Mouse (Mus musculus): ENCODE measurements at regions not wholly inside any gene's neighbourhood (a gene's known extent, or its start where the extent isn't known, plus 50 kb on each side); places are given as distances from the start of the nearest gene placed in this dataset.
A peak's percentile ranks its signal among the peaks of the same experiment; 100 is the strongest.
"Not testable (repeated sequence)": the region's sequence is repeated elsewhere in the genome, so short reads cannot be mapped to it uniquely, and the experiment has no call there.

DNA sequence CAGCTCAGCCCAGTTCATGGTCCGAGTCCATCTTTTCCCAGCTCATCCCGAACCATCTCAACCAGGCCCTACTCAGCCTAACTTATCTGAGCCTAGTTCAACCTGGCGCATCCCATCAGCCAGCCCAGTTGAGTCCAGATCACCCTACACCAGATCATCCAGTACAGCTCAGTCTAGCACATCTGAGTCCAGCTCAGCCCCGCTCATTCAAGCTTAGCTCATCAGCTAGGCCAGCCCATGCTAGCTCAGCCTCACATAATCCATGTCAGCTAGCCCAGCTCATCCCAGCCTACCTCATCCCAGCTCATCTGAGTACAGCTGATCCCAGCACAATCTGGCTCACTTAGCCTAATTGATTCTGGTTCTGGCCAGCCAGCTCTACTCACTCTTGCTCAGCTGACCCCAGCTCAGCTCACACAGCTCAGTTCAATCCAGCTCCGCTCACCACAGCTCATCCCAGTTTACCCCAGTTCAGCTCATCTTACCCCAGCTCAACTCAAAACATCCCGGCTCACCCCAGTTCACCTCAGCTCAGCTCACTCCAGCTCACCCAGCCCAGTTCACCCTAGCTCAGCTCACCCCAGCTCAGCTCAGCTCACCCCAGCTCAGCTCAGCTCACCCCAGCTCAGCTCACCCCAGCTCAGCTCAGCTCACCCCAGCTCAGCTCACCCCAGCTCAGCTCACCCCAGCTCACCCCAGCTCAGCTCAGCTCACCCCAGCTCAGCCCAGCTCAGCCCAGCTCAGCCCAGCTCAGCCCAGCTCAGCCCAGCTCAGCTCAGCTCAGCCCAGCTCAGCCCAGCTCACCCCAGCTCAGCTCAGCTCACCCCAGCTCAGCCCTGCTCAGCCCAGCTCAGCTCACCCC, 65.3 kb upstream of the Adam6b start:
- no peak for DNase-seq

DNA sequence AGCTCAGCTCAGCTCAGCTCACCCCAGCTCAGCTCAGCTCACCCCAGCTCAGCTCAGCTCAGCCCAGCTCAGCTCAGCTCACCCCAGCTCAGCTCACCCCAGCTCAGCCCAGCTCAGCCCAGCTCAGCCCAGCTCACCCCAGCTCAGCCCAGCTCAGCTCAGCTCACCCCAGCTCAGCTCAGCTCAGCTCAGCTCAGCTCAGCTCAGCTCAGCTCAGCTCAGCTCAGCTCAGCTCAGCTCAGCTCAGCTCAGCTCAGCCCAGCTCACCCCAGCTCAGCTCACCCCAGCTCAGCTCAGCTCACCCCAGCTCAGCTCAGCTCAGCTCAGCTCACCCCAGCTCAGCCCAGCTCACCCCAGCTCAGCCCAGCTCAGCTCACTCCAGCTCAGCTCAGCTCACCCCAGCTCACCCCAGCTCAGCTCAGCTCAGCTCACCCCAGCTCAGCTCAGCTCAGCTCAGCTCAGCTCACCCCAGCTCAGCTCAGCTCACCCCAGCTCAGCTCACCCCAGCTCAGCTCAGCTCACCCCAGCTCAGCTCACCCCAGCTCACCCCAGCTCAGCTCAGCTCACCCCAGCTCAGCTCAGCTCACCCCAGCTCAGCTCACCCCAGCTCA, 64.6 kb upstream of the Adam6b start:
- not testable (repeated sequence) for DNase-seq

DNA sequence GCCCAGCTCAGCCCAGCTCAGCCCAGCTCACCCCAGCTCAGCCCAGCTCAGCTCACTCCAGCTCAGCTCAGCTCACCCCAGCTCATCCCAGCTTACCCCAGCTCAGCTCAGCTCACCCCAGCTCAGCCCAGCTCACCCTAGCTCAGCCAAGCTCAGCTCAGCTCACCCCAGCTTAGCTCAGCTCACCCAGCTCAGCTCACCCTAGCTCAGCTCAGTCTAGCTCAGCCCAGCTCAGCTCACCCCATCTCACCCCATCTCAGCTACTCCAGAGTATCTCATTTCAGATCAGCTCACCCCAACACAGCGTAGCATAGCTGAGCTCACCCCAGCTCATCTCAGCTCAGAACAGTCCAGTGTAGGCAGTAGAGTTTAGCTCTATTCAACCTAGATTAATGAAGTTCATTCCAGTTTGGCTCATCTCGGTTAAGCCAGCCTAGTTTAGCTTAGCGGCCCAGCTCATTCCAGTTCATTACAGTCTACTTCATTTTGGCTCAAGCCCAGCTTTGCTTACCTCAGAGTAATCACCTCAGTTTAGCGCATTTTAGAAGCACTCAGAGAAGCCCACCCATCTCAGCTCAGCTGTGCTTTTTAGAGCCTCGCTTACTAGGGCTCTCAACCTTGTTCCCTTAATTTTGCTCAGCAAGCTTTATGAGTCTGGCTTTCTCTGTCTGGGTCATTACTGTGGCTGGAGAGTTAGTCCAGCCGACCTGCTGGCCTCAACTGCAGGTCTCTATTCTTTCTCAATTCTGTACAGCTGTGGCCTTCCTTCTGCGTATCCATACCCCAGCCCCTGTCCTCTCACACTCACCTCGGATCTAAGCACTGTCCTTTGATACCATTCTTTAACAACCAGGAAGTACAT, 63.9 kb upstream of the Adam6b start:
- no peak for DNase-seq

DNA sequence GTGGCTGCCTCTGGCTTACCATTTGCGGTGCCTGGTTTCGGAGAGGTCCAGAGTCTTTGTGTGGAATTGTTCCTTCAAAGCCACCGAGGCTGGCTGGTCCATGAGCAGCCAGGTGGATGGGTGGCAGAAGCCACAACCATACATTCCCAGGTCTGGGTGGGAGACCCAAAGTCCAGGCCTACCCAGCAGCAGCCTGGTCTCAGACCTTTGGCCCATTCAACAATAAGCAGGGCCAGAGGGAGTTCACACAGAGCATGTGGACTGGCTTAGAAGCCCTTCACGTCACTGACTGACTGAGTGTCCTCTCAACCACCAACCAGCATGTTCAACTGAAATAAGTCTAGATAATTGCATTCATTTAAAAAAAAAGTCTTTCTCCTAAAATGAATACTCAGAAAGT, 62.7 kb upstream of the Adam6b start:
- DNase-seq = no peak

DNA sequence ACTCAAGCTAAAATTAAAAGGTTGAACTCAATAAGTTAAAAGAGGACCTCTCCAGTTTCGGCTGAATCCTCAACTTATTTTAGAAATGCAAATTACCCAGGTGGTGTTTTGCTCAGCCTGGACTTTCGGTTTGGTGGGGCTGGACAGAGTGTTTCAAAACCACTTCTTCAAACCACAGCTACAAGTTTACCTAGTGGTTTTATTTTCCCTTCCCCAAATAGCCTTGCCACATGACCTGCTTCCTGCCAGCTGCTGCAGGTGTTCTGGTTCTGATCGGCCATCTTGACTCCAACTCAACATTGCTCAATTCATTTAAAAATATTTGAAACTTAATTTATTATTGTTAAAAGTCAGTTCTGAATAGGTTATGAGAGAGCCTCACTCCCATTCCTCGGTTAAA, 62.0 kb upstream of the Adam6b start:
- DNase-seq = peak; percentile 71

DNA sequence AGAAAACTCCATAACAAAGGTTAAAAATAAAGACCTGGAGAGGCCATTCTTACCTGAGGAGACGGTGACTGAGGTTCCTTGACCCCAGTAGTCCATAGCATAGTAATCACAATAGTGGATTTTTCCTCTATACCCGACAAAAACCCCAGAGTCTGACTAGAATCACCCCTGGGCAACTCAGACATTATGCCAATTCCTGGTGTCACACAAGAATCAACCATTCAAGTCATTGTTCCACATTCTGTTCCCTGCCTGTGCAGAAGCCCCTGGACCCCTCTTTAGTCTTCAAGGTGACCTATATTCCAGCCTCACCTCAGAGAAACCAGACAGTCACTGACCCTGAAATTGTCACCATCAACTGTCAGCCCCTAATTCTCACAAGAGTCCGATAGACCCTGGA, 60.9 kb upstream of the Adam6b start:
- DNase-seq = no peak

DNA sequence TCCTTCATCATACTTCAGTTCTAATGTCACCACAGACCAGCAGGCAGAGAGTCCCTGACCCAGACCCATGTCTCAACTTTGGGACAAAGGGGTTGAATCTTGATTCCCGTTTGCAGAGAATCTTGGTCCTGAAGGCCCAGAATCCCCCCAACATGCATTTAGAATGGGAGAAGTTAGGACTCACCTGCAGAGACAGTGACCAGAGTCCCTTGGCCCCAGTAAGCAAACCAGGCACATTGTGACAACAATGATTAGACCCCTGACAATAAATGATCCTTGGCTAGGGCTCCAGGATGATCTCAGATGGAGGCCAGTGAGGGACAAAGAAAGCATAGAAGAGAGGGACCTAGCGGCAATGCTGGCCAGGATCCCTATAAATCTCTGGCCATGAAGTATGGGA, 60.4 kb upstream of the Adam6b start:
- no peak for DNase-seq

DNA sequence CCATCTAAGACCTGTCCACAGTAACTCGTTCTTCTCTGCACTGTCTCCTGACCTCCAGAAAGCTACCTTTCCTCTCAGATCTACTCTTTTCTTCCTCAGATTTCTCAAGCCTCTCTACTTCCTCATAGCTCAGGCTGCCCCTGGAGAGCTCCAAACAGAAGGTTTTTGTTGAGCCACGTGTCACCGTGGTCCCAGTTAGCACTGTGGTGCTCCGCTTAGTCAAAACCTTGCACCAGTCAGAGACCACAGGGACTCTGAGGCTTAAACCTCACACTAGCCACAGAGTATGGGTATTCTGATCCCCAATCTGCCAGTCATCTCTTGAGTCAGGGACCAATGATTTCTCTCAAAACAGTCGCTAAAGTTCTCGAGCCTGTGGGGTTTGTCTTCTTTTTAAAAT, 59.0 kb upstream of the Adam6b start:
- peak; percentile 51 for DNase-seq

Data from layer of hippocampus, adult 9-11 months (tissue).